Mouse (Mus musculus) cortical plate, adult 2 months (tissue): ENCODE measurements around the gene Ryr3.

Experiments
- CTCF ChIP-seq: fragments of 200-500 bp; IDR thresholded peaks from 2 replicates; pipeline ENCODE4 v1.5.1; 2011; ENCODE audit warnings: mild to moderate bottlenecking, control low read depth, low read length; ENCODE audit not compliant: insufficient read depth; ENCODE audit errors: extremely low read depth
- POLR2A ChIP-seq: fragments of 200-500 bp; IDR thresholded peaks from 2 replicates; pipeline ENCODE4 v1.6.1; 2011; ENCODE audit warnings: mild to moderate bottlenecking, low read length, control low read depth; ENCODE audit not compliant: insufficient read depth; ENCODE audit errors: extremely low read depth

DNA sequence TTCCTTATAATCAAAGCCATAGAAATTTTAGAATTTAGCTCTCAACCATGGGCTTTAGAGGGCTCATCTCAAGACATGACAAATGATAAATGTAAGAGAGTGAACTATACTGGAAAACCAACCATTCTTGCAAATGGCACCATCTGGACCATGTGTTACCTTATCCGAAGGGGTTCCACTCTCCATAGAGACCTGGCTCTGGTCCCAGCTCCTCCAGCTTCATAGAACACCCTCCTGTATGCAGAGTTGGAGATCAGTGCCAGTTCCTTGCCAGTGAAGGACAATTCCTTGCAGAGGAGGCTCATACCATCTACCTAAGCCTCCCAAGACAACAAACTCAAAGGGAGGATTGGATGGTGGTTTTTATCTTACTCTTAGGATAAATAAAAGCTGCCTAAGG, 268.0 kb downstream of the Ryr3 start:
- TF ChIP-seq POLR2A: no peak
- no peak for TF ChIP-seq CTCF
